Mouse (Mus musculus): ENCODE results near the gene Gm10382. TPM values are rescaled to one million over a fixed set of nuclear protein-coding genes. Genes with fewer than 3 reads are reported as not detected.
A peak's percentile ranks its signal among the peaks of the same experiment; 100 is the strongest.
"Not testable (repeated sequence)": the region's sequence is repeated elsewhere in the genome, so short reads cannot be mapped to it uniquely, and the experiment has no call there.

The Gm10382 gene
- polyA plus RNA-seq, 2 experiments, result 0.10 TPM; not detected in 1

GRCm38 (mm10) chr5:125426343-125426742 is 37.2 kb downstream of the Gm10382 start:
- Histone ChIP-seq H3K27me3 (ENCODE audit: control insufficient read depth, insufficient read depth, low read length) (no peaks in the 10 kb centered on the region), H3K4me2 (ENCODE audit: low read depth) (no peak overlapping the region), H3K4me1 (replicated peaks; ENCODE audit: control insufficient read depth in 2 of 2, insufficient read depth in 2 of 2, low read length in 1 of 2) (no peaks in the 10 kb centered on the region), H3K36me3 (replicated peaks; ENCODE audit: control insufficient read depth, insufficient read depth, low read depth) (peaks cover 58% of the 10 kb centered on the region), H3K9me3 (ENCODE audit: control insufficient read depth, low read length) (no peaks in the 10 kb centered on the region), H3K4me3 (ENCODE audit: insufficient read depth in 1 of 2, low read depth in 2 of 2, low read length in 2 of 2) (no peak overlapping the region), H3K9ac (replicated peaks) (no peak overlapping the region), H3K27ac (no peak overlapping the region)
- ATAC-seq (ENCODE audit: insufficient read depth), result no peak
- DNase-seq (ENCODE audit: low read depth in 3 of 3, low spot score in 3 of 3), result no peak
- TF ChIP-seq EP300 (IDR thresholded peaks at IDR 0.05; ENCODE audit: low read depth) (no peak), CTCF (IDR thresholded peaks at IDR 0.05; ENCODE audit: low read depth) (no peak)
- 80% methylated on average over 10 of the region's 10 CpGs for whole genome bisulfite sequencing (ENCODE audit: insufficient replicate concordance)

GRCm38 (mm10) chr5:125432324-125432723 is 43.2 kb downstream of the Gm10382 start:
- Histone ChIP-seq H3K4me2 (ENCODE audit: low read depth) (peak overlapping the region; percentile 97), H3K36me3 (replicated peaks; ENCODE audit: control insufficient read depth, insufficient read depth, low read depth) (peaks cover 23% of the 10 kb centered on the region), H3K4me1 (replicated peaks; ENCODE audit: control insufficient read depth in 2 of 2, insufficient read depth in 2 of 2, low read length in 1 of 2) (peaks cover 5 to 12% of the 10 kb centered on the region in 2 experiments)
- not testable (repeated sequence) for H3K27me3 ChIP-seq (ENCODE audit: control insufficient read depth, insufficient read depth, low read length); H3K9ac ChIP-seq (replicated peaks); H3K4me3 ChIP-seq (ENCODE audit: insufficient read depth in 1 of 2, low read depth in 2 of 2, low read length in 2 of 2); ATAC-seq (ENCODE audit: insufficient read depth); H3K27ac ChIP-seq; H3K9me3 ChIP-seq (ENCODE audit: control insufficient read depth, low read length); DNase-seq (ENCODE audit: low read depth in 3 of 3, low spot score in 3 of 3)
- 79% methylated on average over 2 of the region's 2 CpGs for WGBS (ENCODE audit: insufficient replicate concordance)

DNA sequence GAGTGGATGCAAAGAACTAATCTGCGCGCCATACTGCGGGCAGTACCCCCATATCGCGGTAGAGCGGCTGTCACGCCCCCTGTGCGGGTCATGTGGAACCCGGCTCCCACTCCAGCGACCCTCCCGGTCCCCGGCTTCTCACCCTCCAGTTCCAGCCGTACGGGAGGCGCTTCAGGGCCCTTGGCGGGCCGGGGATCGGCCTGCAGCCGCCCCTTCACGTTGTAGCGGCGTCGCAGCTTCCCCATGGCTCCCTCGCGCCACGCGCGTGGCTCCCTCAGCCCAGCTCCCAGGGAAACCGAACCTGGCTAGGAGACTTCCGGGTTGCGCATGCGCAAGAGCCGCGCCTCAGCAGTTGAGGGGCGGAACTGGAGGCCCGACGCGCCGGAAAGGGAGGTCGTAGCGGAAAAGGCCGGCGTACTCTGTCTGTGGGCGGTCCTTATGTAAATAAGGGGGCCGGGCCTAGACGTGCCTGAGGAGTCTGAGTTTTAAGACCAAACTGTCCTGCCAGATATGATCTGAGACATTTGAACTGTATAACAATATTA is 44.7 kb downstream of the Gm10382 start, which contains the start of gene Dhx37:
Gene Dhx37 (minus strand): TSS at position 329 of the 545 bp plus-strand sequence.
- Histone ChIP-seq H3K27me3 (ENCODE audit: control insufficient read depth, insufficient read depth, low read length) (no peaks in the 10 kb centered on the region), H3K36me3 (replicated peaks; ENCODE audit: control insufficient read depth, insufficient read depth, low read depth) (peaks cover 16% of the 10 kb centered on the region), H3K4me1 (replicated peaks; ENCODE audit: control insufficient read depth in 2 of 2, insufficient read depth in 2 of 2, low read length in 1 of 2) (peaks cover 5 to 12% of the 10 kb centered on the region in 2 experiments), H3K9ac (replicated peaks) (peak within 1 kb of the TSS; percentile 83), H3K27ac (peak within 1 kb of the TSS; percentile 52), H3K4me3 (ENCODE audit: insufficient read depth in 1 of 2, low read depth in 2 of 2, low read length in 2 of 2) (peak within 1 kb of the TSS; percentile 87 to 91), H3K9me3 (ENCODE audit: control insufficient read depth, low read length) (no peaks in the 10 kb centered on the region), H3K4me2 (ENCODE audit: low read depth) (peak within 1 kb of the TSS; percentile 97)
- ATAC-seq (ENCODE audit: insufficient read depth) (peak; percentile 98), DNase-seq (ENCODE audit: low read depth in 3 of 3, low spot score in 3 of 3) (peak; percentile 93 to 94 (median 93))
- TF ChIP-seq EP300 (IDR thresholded peaks at IDR 0.05; ENCODE audit: low read depth), result no peak
- no peak for TF ChIP-seq CTCF (IDR thresholded peaks at IDR 0.05; ENCODE audit: low read depth)
- under 1% methylated on average over 46 of the region's 46 CpGs for WGBS (ENCODE audit: insufficient replicate concordance)

GRCm38 (mm10) chr5:125434347-125434746 is 45.2 kb downstream of the Gm10382 start:
- not testable (repeated sequence) for ATAC-seq (ENCODE audit: insufficient read depth); H3K9ac ChIP-seq (replicated peaks); H3K9me3 ChIP-seq (ENCODE audit: control insufficient read depth, low read length); H3K27me3 ChIP-seq (ENCODE audit: control insufficient read depth, insufficient read depth, low read length)
- H3K36me3 ChIP-seq (replicated peaks; ENCODE audit: control insufficient read depth, insufficient read depth, low read depth), result peaks cover 12% of the 10 kb centered on the region
- H3K4me2 ChIP-seq (ENCODE audit: low read depth), result peak overlapping the region; percentile 97
- 50% methylated on average over 15 of the region's 15 CpGs for WGBS (ENCODE audit: insufficient replicate concordance)
- peak in 1 of 3 experiments; percentile 41 for DNase-seq (ENCODE audit: low read depth in 3 of 3, low spot score in 3 of 3)
- peak overlapping the region; percentile 47 for H3K27ac ChIP-seq
- peak overlapping the region; percentile 7 to 91; a peak in 3 of 4 replicates for H3K4me3 ChIP-seq (ENCODE audit: insufficient read depth in 1 of 2, low read depth in 2 of 2, low read length in 2 of 2)
- TF ChIP-seq CTCF (IDR thresholded peaks at IDR 0.05; ENCODE audit: low read depth), result peak; percentile 55
- H3K4me1 ChIP-seq (replicated peaks; ENCODE audit: control insufficient read depth in 2 of 2, insufficient read depth in 2 of 2, low read length in 1 of 2), result peaks cover 5 to 12% of the 10 kb centered on the region in 2 experiments

Other genes with a start within 250 kb of the Gm10382 start
- 4.1 and 4.4 TPM in 2 replicates for gene Ncor2, start 210.1 kb upstream of the Gm10382 start, polyA plus RNA-seq (2012; rRNA removed)
- 3.2 and 3.5 TPM in 2 replicates for gene Ncor2, start 210.1 kb upstream of the Gm10382 start, polyA plus RNA-seq (2014; fragmentation: Nextera tagmentation; extraction: Ambion mirVana)
- gene Scarb1, start 48.2 kb upstream of the Gm10382 start, polyA plus RNA-seq (2012; rRNA removed), result 50.1 and 54.1 TPM in 2 replicates
- 41.6 and 50.6 TPM in 2 replicates for gene Scarb1, start 48.2 kb upstream of the Gm10382 start, polyA plus RNA-seq (2014; fragmentation: Nextera tagmentation; extraction: Ambion mirVana)
- gene Ubc, start 880 bp downstream of the Gm10382 start, polyA plus RNA-seq (2012; rRNA removed), result 155 and 221 TPM in 2 replicates
- gene Ubc, start 880 bp downstream of the Gm10382 start, polyA plus RNA-seq (2014; fragmentation: Nextera tagmentation; extraction: Ambion mirVana), result 313 and 374 TPM in 2 replicates
- 5.5 and 8.1 TPM in 2 replicates for gene Dhx37, start 44.8 kb downstream of the Gm10382 start, polyA plus RNA-seq (2012; rRNA removed)
- gene Dhx37, start 44.8 kb downstream of the Gm10382 start, polyA plus RNA-seq (2014; fragmentation: Nextera tagmentation; extraction: Ambion mirVana), result 2.0 and 2.2 TPM in 2 replicates
- gene Bri3bp, start 52.2 kb downstream of the Gm10382 start, polyA plus RNA-seq (2012; rRNA removed), result 3.7 and 4.9 TPM in 2 replicates
- 16.4 and 21.1 TPM in 2 replicates for gene Bri3bp, start 52.2 kb downstream of the Gm10382 start, polyA plus RNA-seq (2014; fragmentation: Nextera tagmentation; extraction: Ambion mirVana)
- 11.0 and 11.6 TPM in 2 replicates for gene Aacs, start 86.5 kb downstream of the Gm10382 start, polyA plus RNA-seq (2012; rRNA removed)
- 13.2 and 13.5 TPM in 2 replicates for gene Aacs, start 86.5 kb downstream of the Gm10382 start, polyA plus RNA-seq (2014; fragmentation: Nextera tagmentation; extraction: Ambion mirVana)
- gene Tmem132b, start 142.5 kb downstream of the Gm10382 start, polyA plus RNA-seq (2012; rRNA removed), result 0.01 TPM in 1 of 2 replicates, not detected in the other
- gene Tmem132b, start 142.5 kb downstream of the Gm10382 start, polyA plus RNA-seq (2014; fragmentation: Nextera tagmentation; extraction: Ambion mirVana), result not detected in 2 replicates

Measured in liver, embryonic 14.5 days (tissue).